Mouse (Mus musculus) liver, adult 2 months (tissue): ENCODE results near the gene Akirin1.

Experiments used
- CTCF ChIP-seq: fragments of 200-500 bp; IDR thresholded peaks from 2 replicates; pipeline ENCODE4 v1.5.1; 2011; ENCODE audit warnings: low read depth, low read length, control low read depth
- POLR2A ChIP-seq: fragments of 200-500 bp; IDR thresholded peaks from 2 replicates; pipeline ENCODE4 v1.6.1; 2011; ENCODE audit warnings: low read length, control low read depth; ENCODE audit not compliant: insufficient read depth; ENCODE audit errors: extremely low read depth

GRCm38 (mm10) chr4:123690311-123690710, 59.8 kb downstream of the Akirin1 start:
- TF ChIP-seq POLR2A (no peak), CTCF (no peak)
